Mouse (Mus musculus) MEL (cell line): ENCODE data around the gene Armc6.

ENCODE experiments used
- CTCF ChIP-seq, 3 experiments: IDR thresholded peaks in 2 of 3; conservative IDR thresholded peaks in 1 of 3; 2 replicates each; pipeline ENCODE4 v1.5.1; 2011 to 2012; ENCODE audit warnings: low read length in 3 of 3, low read depth in 2 of 3, mild to moderate bottlenecking in 2 of 3, improper control_type of control experiment in 1 of 3, inconsistent platforms in 1 of 3, mixed read lengths in 1 of 3, moderate library complexity in 1 of 3; ENCODE audit not compliant: control insufficient read depth in 1 of 3, insufficient read depth in 1 of 3, poor library complexity in 1 of 3, severe bottlenecking in 1 of 3
- HCFC1 ChIP-seq: IDR thresholded peaks from 2 replicates; pipeline ENCODE4 v1.6.1; 2012; ENCODE audit warnings: low read depth, mild to moderate bottlenecking, inconsistent platforms, low read length, improper control_type of control experiment, moderate library complexity
- JUND ChIP-seq: IDR thresholded peaks from 2 replicates; pipeline ENCODE4 v1.6.1; 2011; ENCODE audit warnings: low read depth, mild to moderate bottlenecking, improper control_type of control experiment, low read length
- POLR2A ChIP-seq, 2 experiments: IDR thresholded peaks; 2 replicates each; pipeline ENCODE4 v1.6.1; 2011 to 2012; ENCODE audit warnings: low read length in 2 of 2, mild to moderate bottlenecking in 2 of 2, control low read depth in 1 of 2, improper control_type of control experiment in 1 of 2, low read depth in 1 of 2, moderate library complexity in 1 of 2; ENCODE audit not compliant: control insufficient read depth in 1 of 2, insufficient read depth in 1 of 2, poor library complexity in 1 of 2

GRCm38 (mm10) chr8:70268799-70269565, 34.7 kb upstream of the Armc6 start:
- TF ChIP-seq HCFC1 (no peak), JUND (no peak), CTCF (IDR thresholded peaks at IDR 0.05 in 2 of 3, conservative IDR thresholded peaks at IDR 0.05 in 1 of 3; ENCODE audit: control insufficient read depth in 1 of 3, insufficient read depth in 1 of 3, low read depth in 2 of 3, low read length in 3 of 3, poor library complexity in 1 of 3, severe bottlenecking in 1 of 3) (peak; percentile 50 to 72 (median 61)), POLR2A (IDR thresholded peaks at IDR 0.05; ENCODE audit: control insufficient read depth in 1 of 2, insufficient read depth in 1 of 2, low read depth in 1 of 2, low read length in 2 of 2, poor library complexity in 1 of 2) (no peak)
